ENCODE assay signal across 25 mouse cellular contexts in genomic region chr17:29375871-29376270, GRCm38 (mm10).
"Had no signal": no experiment of that assay in that cellular context is flagged by ENCODE, and none has a peak within 500 bp of the region (broad histone marks: within the 10 kb centered on the region; RNA-seq: fewer than 3 reads in every experiment).

No protein-coding gene starts in this region.

- H3K9ac ChIP-seq: limb, embryonic 15.5 days; liver, embryonic 14.5 days; lung, embryonic 15.5 days; midbrain, embryonic 13.5 days; neural tube, embryonic 13.5 days; stomach, embryonic 15.5 days had no signal

- DNase-seq: kidney, adult 2 months; kidney, postnatal 25 days; layer of hippocampus, adult 9-11 months; lung, adult 18-20 months; lung, postnatal 10 days; lung, postnatal 36 days; retina, postnatal 1 day; right cerebral cortex, postnatal 25 days; thymus, adult 2 months; thymus, postnatal 14 days; thymus, postnatal 4 days had no signal

- H3K36me3 ChIP-seq: limb, embryonic 15.5 days; lung, embryonic 15.5 days; midbrain, embryonic 10.5 days; midbrain, embryonic 13.5 days; neural tube, embryonic 13.5 days; stomach, embryonic 15.5 days had no signal

- H3K4me1 ChIP-seq: midbrain, embryonic 13.5 days; neural tube, embryonic 13.5 days; stomach, embryonic 15.5 days had no signal

- H3K27me3 ChIP-seq: limb, embryonic 15.5 days; lung, embryonic 15.5 days; megakaryocyte, embryonic 14.5 days; neural tube, embryonic 13.5 days; stomach, embryonic 15.5 days had no signal

- H3K4me2 ChIP-seq: limb, embryonic 15.5 days; liver, embryonic 11.5 days; lung, embryonic 15.5 days; midbrain, embryonic 13.5 days; neural tube, embryonic 13.5 days; stomach, embryonic 15.5 days had no signal

- H3K27ac ChIP-seq: kidney, postnatal 0 days; layer of hippocampus, adult 2 months; limb, embryonic 15.5 days; liver, embryonic 14.5 days; lung, embryonic 15.5 days; midbrain, embryonic 10.5 days; midbrain, embryonic 13.5 days; neural tube, embryonic 13.5 days; stomach, embryonic 15.5 days had no signal

- H3K9me3 ChIP-seq: limb, embryonic 15.5 days; lung, embryonic 15.5 days; megakaryocyte, embryonic 14.5 days; midbrain, embryonic 10.5 days; midbrain, embryonic 13.5 days; neural tube, embryonic 13.5 days; stomach, embryonic 15.5 days had no signal

- ATAC-seq: intestine, embryonic 16.5 days; midbrain, embryonic 13.5 days; midbrain, embryonic 16.5 days had no signal

- H3K4me3 ChIP-seq: layer of hippocampus, adult 2 months; limb, embryonic 15.5 days; lung, embryonic 15.5 days; megakaryocyte, embryonic 14.5 days; midbrain, embryonic 10.5 days; midbrain, embryonic 13.5 days; myocyte; neural tube, embryonic 13.5 days; stomach, embryonic 15.5 days had no signal
